Mouse (Mus musculus) heart, adult 2 months (tissue): ENCODE data around the gene Vps26c.

Source experiments
- CTCF ChIP-seq: fragments of 200-600 bp; IDR thresholded peaks from 2 replicates; pipeline ENCODE4 v1.8.1; 2022; ENCODE audit warnings: antibody characterized with exemption, mild to moderate bottlenecking, moderate library complexity
- EP300 ChIP-seq: fragments of 200-500 bp; IDR thresholded peaks from 2 replicates; pipeline ENCODE4 v1.6.1; 2011; ENCODE audit warnings: low read depth, low read length, control low read depth; ENCODE audit not compliant: insufficient read depth
- POLR2A ChIP-seq: fragments of 200-500 bp; IDR thresholded peaks from 2 replicates; pipeline ENCODE4 v1.6.1; 2011; ENCODE audit warnings: mild to moderate bottlenecking, low read depth, low read length, control low read depth; ENCODE audit not compliant: insufficient read depth

GRCm38 (mm10) chr16:94567751-94568150, 41.1 kb upstream of the Vps26c start:
- no peak for TF ChIP-seq POLR2A
- TF ChIP-seq CTCF: no peak
- no peak for TF ChIP-seq EP300
